Mouse (Mus musculus): ENCODE data around the gene Necap1.
A peak's percentile ranks its signal among the peaks of the same experiment; 100 is the strongest.

Necap1 gene

DNA sequence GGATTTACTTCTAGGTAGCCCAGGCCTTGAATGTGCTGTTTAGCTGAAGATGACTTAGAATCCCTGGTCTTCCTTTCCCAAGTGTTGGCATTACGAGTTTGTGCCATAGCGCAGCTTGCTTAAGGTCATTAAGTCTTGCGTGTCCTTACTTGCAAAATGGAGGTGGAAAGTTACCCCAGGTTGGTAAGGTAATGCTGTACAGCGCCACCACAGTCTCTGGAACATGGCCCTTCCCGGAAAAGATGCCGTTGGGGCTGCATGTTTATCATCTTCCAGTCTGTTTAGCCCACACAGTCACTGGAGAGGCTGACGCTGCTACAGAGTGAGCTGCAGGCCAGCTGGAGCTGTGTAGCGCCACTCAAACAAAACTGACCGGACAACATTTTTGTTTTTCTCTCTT lies 9.3 kb downstream of the Necap1 start:
- no peak for DNase-seq (ENCODE audit: low spot score in 2 of 2)

DNA sequence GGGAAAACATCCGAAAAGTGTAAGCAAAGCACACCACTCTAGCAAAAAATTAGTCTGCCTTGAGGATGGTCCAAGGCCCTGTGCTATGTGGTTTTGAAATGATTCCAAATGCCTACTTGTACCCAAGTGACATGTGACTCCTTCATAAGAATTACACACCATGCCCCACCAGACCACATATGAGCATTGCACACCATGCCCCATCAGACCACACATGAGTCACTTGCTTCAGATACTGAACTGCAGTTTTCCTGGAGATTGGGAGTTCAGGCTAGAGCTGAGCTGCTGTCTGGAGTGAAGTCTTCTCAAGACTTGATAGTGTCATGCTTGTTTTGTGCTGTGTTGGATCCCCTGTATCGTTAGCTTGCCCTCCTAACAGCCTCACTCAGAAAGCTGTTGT lies 15.3 kb downstream of the Necap1 start:
- no peak for DNase-seq (ENCODE audit: low spot score in 2 of 2)

DNA sequence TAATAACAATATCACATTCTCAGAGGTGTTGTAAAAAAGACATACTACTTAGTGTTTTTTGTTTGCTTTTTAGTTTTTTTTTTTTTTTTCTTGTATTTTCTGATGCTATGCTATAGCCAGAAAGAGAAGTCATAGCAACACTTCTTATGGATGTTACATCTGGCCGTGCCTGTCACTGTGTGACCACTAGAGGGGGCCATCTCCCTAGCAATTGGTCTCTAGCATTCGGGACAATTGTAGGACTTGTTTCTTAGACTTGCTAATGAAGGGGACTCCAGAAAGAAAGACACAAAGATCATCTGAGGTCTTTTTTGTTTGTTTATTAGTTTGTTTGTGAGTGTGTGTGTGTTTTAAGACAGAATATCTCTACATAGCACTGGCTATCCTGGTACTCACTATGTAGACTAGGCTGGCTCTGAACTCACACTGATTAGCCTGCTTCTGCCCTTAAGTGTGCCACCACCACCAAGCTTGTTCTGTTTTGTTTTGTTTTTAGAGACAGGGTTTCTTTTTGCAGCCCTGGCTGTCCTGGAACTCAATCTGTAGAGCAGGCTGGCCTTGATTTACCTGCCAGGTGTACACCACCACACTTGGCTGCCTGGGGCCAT lies 18.3 kb downstream of the Necap1 start:
- DNase-seq (ENCODE audit: low spot score in 2 of 2), result peak; percentile 69 to 86

DNA sequence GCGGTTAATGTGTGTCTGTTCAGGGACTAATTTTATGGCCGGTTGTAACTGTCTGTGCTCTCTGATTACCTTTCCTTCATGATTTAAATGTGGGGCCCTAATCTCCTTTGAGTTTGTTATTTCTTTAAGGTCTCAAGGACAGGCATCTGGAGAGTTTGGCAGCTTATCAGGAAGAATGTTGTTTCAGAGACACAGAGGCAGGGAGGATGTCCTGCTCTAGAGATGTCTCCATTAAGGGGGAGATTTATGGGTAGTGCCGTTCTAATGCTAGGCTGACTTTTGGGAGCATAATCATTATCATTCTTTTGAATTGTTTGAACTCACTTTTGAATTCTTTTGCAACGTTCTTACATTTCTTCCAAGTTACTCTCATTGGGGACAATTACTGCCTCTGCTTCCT lies 45.6 kb downstream of the Necap1 start:
- DNase-seq (ENCODE audit: low spot score in 2 of 2), result no peak

DNA sequence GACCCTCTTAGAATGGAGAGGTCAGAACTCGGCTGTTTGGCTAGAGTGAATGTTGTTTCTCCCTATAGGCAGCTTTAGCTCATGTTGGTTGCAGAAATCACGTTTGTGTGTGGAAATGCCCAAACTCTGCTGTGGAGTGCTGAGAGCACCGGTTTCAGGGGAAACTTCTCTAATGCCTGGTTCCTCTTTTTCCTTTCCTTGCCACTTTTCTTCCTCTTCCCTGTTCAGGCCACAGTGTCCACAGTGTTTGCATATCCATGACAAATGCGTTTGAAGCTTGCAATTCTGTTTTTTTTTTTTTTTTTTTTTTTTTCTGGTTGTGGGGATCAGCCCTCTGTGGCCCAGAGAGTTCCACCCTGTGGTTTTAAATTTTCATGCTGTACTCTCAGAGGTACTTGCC lies 47.2 kb downstream of the Necap1 start, which contains the start of gene Clec4a1:
Clec4a1 (plus strand) TSS at position 398 of the 400 bp plus-strand sequence.
- DNase-seq (ENCODE audit: low spot score in 2 of 2), result no peak

DNA sequence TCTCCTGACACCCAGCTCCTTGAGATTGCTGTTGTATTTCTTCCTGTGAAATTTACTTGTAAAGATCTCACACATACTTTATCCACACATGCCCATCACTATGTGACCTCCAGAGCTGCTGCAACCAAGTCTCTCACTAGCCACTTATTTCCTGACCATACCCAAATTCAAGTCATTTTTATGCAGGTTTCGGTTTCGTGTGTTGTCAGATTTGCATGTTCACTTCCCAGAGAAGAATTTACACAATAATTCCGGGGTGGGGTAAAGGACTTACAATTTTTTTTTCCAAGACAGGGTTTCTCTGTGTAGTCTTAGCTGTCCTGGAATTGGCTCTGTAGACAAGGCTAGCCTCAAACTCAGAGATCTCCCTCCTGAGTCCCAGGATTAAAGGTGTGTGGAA lies 60.6 kb downstream of the Necap1 start:
- no peak for DNase-seq (ENCODE audit: low spot score in 2 of 2)

Measured in right cerebral cortex, postnatal 10 days (tissue).